Mouse (Mus musculus) midbrain, embryonic 16.5 days (tissue): ENCODE measurements around the gene Ftl1. TPM values are rescaled to one million over a fixed set of nuclear protein-coding genes. Genes with fewer than 3 reads are reported as not detected.

Source experiments
- ATAC-seq: fragments of 200-750 bp; cut with Nextera tagmentation; 2 replicates; pipeline ENCODE4 v1.8.0; 2017; ENCODE audit warnings: moderate TSS enrichment
- H3K27ac ChIP-seq: fragments of 300-500 bp; sonication (generic); 2 replicates; pipeline ENCODE4 v1.5.1; 2014; ENCODE audit warnings: mild to moderate bottlenecking, low read length, mixed read lengths
- H3K27me3 ChIP-seq: fragments of 300-500 bp; sonication (generic); 2 replicates; pipeline ENCODE4 v1.6.1; 2014; ENCODE audit warnings: low read depth, low read length, mixed read lengths; ENCODE audit not compliant: control insufficient read depth, insufficient read depth
- H3K36me3 ChIP-seq: fragments of 300-500 bp; sonication (generic); 2 replicates; pipeline ENCODE4 v1.6.1; 2014; ENCODE audit warnings: mild to moderate bottlenecking, low read length, moderate library complexity, mixed read lengths; ENCODE audit not compliant: control insufficient read depth, insufficient read depth
- H3K4me1 ChIP-seq: fragments of 300-500 bp; sonication (generic); 2 replicates; pipeline ENCODE4 v1.6.1; 2014; ENCODE audit warnings: mild to moderate bottlenecking, low read length, mixed read lengths; ENCODE audit not compliant: control insufficient read depth, insufficient read depth
- H3K4me2 ChIP-seq: fragments of 300-500 bp; sonication (generic); 2 replicates; pipeline ENCODE4 v1.6.1; 2014; ENCODE audit warnings: mild to moderate bottlenecking, low read length, mixed read lengths
- H3K4me3 ChIP-seq: fragments of 300-500 bp; sonication (generic); 2 replicates; pipeline ENCODE4 v1.5.1; 2014; ENCODE audit warnings: low read depth, mild to moderate bottlenecking, low read length, moderate library complexity, mixed read lengths
- H3K9ac ChIP-seq: fragments of 300-500 bp; sonication (generic); 2 replicates; pipeline ENCODE4 v1.6.1; 2014; ENCODE audit warnings: low read depth, low read length, mixed read lengths
- H3K9me3 ChIP-seq: fragments of 300-500 bp; sonication (generic); replicated peaks from 2 replicates; pipeline ENCODE4 v1.6.1; 2014; ENCODE audit warnings: mild to moderate bottlenecking, low read length, mixed read lengths; ENCODE audit not compliant: control insufficient read depth, poor library complexity, severe bottlenecking
- WGBS: fragments of 180-500 bp; shearing (Covaris S2); extraction: QIAGEN DNeasy Blood & Tissue Kit; methylation state at CpG from one replicate; pipeline ENCODE4 v1.1.7; 2014; 5-methylcytosine and 5-hydroxymethylcytosine counted together
- polyA plus RNA-seq: library from polyadenylated mRNA; unstranded; fragments of >200 nt; fragmentation: Nextera tagmentation; extraction: Ambion mirVana; gene quantifications from 2 replicates; pipeline ENCODE4 v1.2.1, GENCODE M21; 2015

Ftl1 gene
- polyA plus RNA-seq, 1 experiment from 2014 or later = 5,323 TPM

GRCm38 (mm10) chr7:45449974-45450373 is 9.7 kb downstream of the Ftl1 start:
- 100% methylated on average over 1 of the region's 1 CpGs for WGBS
- H3K4me3 ChIP-seq = no peak overlapping the region
- H3K9me3 ChIP-seq = no peaks in the 10 kb centered on the region
- H3K4me2 ChIP-seq = no peak overlapping the region
- H3K27ac ChIP-seq = no peak overlapping the region
- H3K4me1 ChIP-seq = no peaks in the 10 kb centered on the region
- H3K27me3 ChIP-seq = no peaks in the 10 kb centered on the region
- ATAC-seq = no peak
- H3K9ac ChIP-seq = no peak overlapping the region
- peaks cover 13% of the 10 kb centered on the region; the same call in 1 of the 2 replicates for H3K36me3 ChIP-seq

GRCm38 (mm10) chr7:45447325-45447990 is 12.2 kb downstream of the Ftl1 start:
- no peaks in the 10 kb centered on the region for H3K4me1 ChIP-seq
- H3K27ac ChIP-seq = no peak overlapping the region
- no peak overlapping the region for H3K9ac ChIP-seq
- no peak overlapping the region for H3K4me3 ChIP-seq
- no peak overlapping the region for H3K4me2 ChIP-seq
- H3K27me3 ChIP-seq = no peaks in the 10 kb centered on the region
- peaks cover 7% of the 10 kb centered on the region; the same call in 1 of the 2 replicates for H3K36me3 ChIP-seq
- H3K9me3 ChIP-seq = no peaks in the 10 kb centered on the region
- WGBS = 43% methylated on average over 11 of the region's 11 CpGs
- ATAC-seq = 0 out of 2 replicates have a peak, but pooled peaks have one; percentile 8

GRCm38 (mm10) chr7:45446589-45446988 is 13.1 kb downstream of the Ftl1 start:
- peaks cover 7% of the 10 kb centered on the region; the same call in 1 of the 2 replicates for H3K36me3 ChIP-seq

GRCm38 (mm10) chr7:45443526-45444420 is 15.9 kb downstream of the Ftl1 start:
- no peak overlapping the region for H3K27ac ChIP-seq
- ATAC-seq = no peak
- H3K4me3 ChIP-seq = no peak overlapping the region
- H3K36me3 ChIP-seq = peaks cover 7% of the 10 kb centered on the region
- H3K4me1 ChIP-seq = no peaks in the 10 kb centered on the region
- no peak overlapping the region for H3K4me2 ChIP-seq
- 92% methylated on average over 22 of the region's 22 CpGs for WGBS
- H3K9me3 ChIP-seq = no peaks in the 10 kb centered on the region
- H3K27me3 ChIP-seq = no peaks in the 10 kb centered on the region
- H3K9ac ChIP-seq = no peak overlapping the region

More at GRCm38 (mm10) chr7:45446589-45446988, 13.1 kb downstream of the Ftl1 start:
- Histone ChIP-seq H3K27me3 (no peaks in the 10 kb centered on the region), H3K27ac (no peak overlapping the region), H3K4me1 (no peaks in the 10 kb centered on the region), H3K9ac (no peak overlapping the region), H3K4me3 (no peak overlapping the region), H3K4me2 (no peak overlapping the region), H3K9me3 (no peaks in the 10 kb centered on the region)
- no peak for ATAC-seq

- ATAC-seq = no peak
- no peak within 1 kb of the TSS for H3K27ac ChIP-seq
- no peak within 1 kb of the TSS for H3K9ac ChIP-seq
- WGBS = 26% methylated on average over 19 of the region's 19 CpGs
- no peaks in the 10 kb centered on the region for H3K27me3 ChIP-seq
- peaks cover 2% of the 10 kb centered on the region for H3K36me3 ChIP-seq
- H3K4me3 ChIP-seq = no peak within 1 kb of the TSS
- peak within 1 kb of the TSS; percentile 27; the same call in 1 of the 2 replicates for H3K4me2 ChIP-seq
- H3K9me3 ChIP-seq = no peaks in the 10 kb centered on the region
- H3K4me1 ChIP-seq = peaks cover 28% of the 10 kb centered on the region
Observed at GRCm38 (mm10) chr7:45437521-45438276, 22.0 kb downstream of the Ftl1 start, which contains the start of gene Ruvbl2. TSS of gene Ruvbl2 (minus strand) at chr7:45438096.

GRCm38 (mm10) chr7:45437046-45437445 is 22.6 kb downstream of the Ftl1 start:
- Histone ChIP-seq H3K9ac (no peak overlapping the region), H3K9me3 (no peaks in the 10 kb centered on the region), H3K4me2 (no peak overlapping the region), H3K36me3 (peaks cover 2% of the 10 kb centered on the region), H3K27me3 (no peaks in the 10 kb centered on the region), H3K4me1 (peaks cover 30% of the 10 kb centered on the region), H3K4me3 (no peak overlapping the region), H3K27ac (no peak overlapping the region)
- WGBS = 28% methylated on average over 6 of the region's 6 CpGs
- no peak for ATAC-seq

- ATAC-seq = no peak
- Histone ChIP-seq H3K4me3 (no peak overlapping the region), H3K9me3 (no peaks in the 10 kb centered on the region), H3K4me2 (no peak overlapping the region), H3K27me3 (no peaks in the 10 kb centered on the region), H3K4me1 (peaks cover 30% of the 10 kb centered on the region), H3K9ac (no peak overlapping the region), H3K27ac (no peak overlapping the region), H3K36me3 (peaks cover 2% of the 10 kb centered on the region)
- 90% methylated on average over 5 of the region's 5 CpGs for WGBS
Observed at GRCm38 (mm10) chr7:45436444-45436843, 23.2 kb downstream of the Ftl1 start.

- peak overlapping the region; percentile 80 for H3K9ac ChIP-seq
- peak; percentile 36 for ATAC-seq
- no peaks in the 10 kb centered on the region; the same call in 1 of the 2 replicates for H3K36me3 ChIP-seq
- 2% methylated on average over 16 of the region's 16 CpGs for WGBS
- H3K4me3 ChIP-seq = peak overlapping the region; percentile 61
- peak overlapping the region; percentile 88 for H3K4me2 ChIP-seq
- peak overlapping the region; percentile 66 for H3K27ac ChIP-seq
- peaks cover 30% of the 10 kb centered on the region for H3K4me1 ChIP-seq
- H3K9me3 ChIP-seq = no peaks in the 10 kb centered on the region
- H3K27me3 ChIP-seq = no peaks in the 10 kb centered on the region
Observed at GRCm38 (mm10) chr7:45435038-45435437, 24.6 kb downstream of the Ftl1 start.
